Mouse (Mus musculus): Measurements from ENCODE around the gene Epha10. TPM values are rescaled to one million over a fixed set of nuclear protein-coding genes. Genes with fewer than 3 reads are reported as not detected.
A peak's percentile ranks its signal among the peaks of the same experiment; 100 is the strongest.
"Not testable (repeated sequence)": the region's sequence is repeated elsewhere in the genome, so short reads cannot be mapped to it uniquely, and the experiment has no call there.

Epha10 gene
- total RNA-seq, 2 experiments from 2014 or later, result not detected

- ATAC-seq (ENCODE audit: poor library complexity, severe bottlenecking), result no peak
Observed at GRCm38 (mm10) chr4:124893769-124894168, 13.1 kb downstream of the Epha10 start.

- ATAC-seq (ENCODE audit: poor library complexity, severe bottlenecking), result no peak
Observed at GRCm38 (mm10) chr4:124894508-124895428, 14.1 kb downstream of the Epha10 start.

- no peak for ATAC-seq (ENCODE audit: poor library complexity, severe bottlenecking)
Observed at GRCm38 (mm10) chr4:124898428-124898827, 17.7 kb downstream of the Epha10 start.

GRCm38 (mm10) chr4:124899906-124900305 is 19.2 kb downstream of the Epha10 start:
- ATAC-seq (ENCODE audit: poor library complexity, severe bottlenecking), result no peak

- ATAC-seq (ENCODE audit: poor library complexity, severe bottlenecking), result no peak
Observed at GRCm38 (mm10) chr4:124905417-124905816, 24.7 kb downstream of the Epha10 start.

GRCm38 (mm10) chr4:124905971-124906822 is 25.5 kb downstream of the Epha10 start:
- no peak for ATAC-seq (ENCODE audit: poor library complexity, severe bottlenecking)

GRCm38 (mm10) chr4:124928102-124928501 is 47.4 kb downstream of the Epha10 start:
- ATAC-seq (ENCODE audit: poor library complexity, severe bottlenecking), result no peak

GRCm38 (mm10) chr4:124936613-124937471 is 56.1 kb downstream of the Epha10 start, which contains the start of gene 9930104L06Rik:
9930104L06Rik (plus strand) TSS chr4:124937048.
- peak; percentile 99 for ATAC-seq (ENCODE audit: poor library complexity, severe bottlenecking)

- ATAC-seq (ENCODE audit: poor library complexity, severe bottlenecking), result not testable (repeated sequence)
Observed at GRCm38 (mm10) chr4:124939211-124939610, 58.5 kb downstream of the Epha10 start, which contains the start of gene Cdca8. Cdca8 (minus strand) TSS chr4:124939311.

- ATAC-seq (ENCODE audit: poor library complexity, severe bottlenecking), result peak; percentile 95
Observed at GRCm38 (mm10) chr4:124943022-124943421, 62.3 kb downstream of the Epha10 start.

- ATAC-seq (ENCODE audit: poor library complexity, severe bottlenecking), result no peak
Observed at GRCm38 (mm10) chr4:124943781-124944180, 63.1 kb downstream of the Epha10 start.

GRCm38 (mm10) chr4:124944961-124945360 is 64.3 kb downstream of the Epha10 start:
- ATAC-seq (ENCODE audit: poor library complexity, severe bottlenecking), result no peak

- ATAC-seq (ENCODE audit: poor library complexity, severe bottlenecking), result no peak
Observed at GRCm38 (mm10) chr4:124949488-124949887, 68.8 kb downstream of the Epha10 start.

GRCm38 (mm10) chr4:124950181-124951035 is 69.7 kb downstream of the Epha10 start:
- ATAC-seq (ENCODE audit: poor library complexity, severe bottlenecking), result no peak

GRCm38 (mm10) chr4:124951036-124951433 is 70.3 kb downstream of the Epha10 start:
- no peak for ATAC-seq (ENCODE audit: poor library complexity, severe bottlenecking)

- no peak for ATAC-seq (ENCODE audit: poor library complexity, severe bottlenecking)
Observed at GRCm38 (mm10) chr4:124953546-124953945, 72.8 kb downstream of the Epha10 start.

- ATAC-seq (ENCODE audit: poor library complexity, severe bottlenecking), result no peak
Observed at GRCm38 (mm10) chr4:124957284-124957683, 76.6 kb downstream of the Epha10 start.

GRCm38 (mm10) chr4:124959062-124959461 is 78.4 kb downstream of the Epha10 start:
- ATAC-seq (ENCODE audit: poor library complexity, severe bottlenecking), result no peak

GRCm38 (mm10) chr4:124960940-124961339 is 80.2 kb downstream of the Epha10 start:
- no peak for ATAC-seq (ENCODE audit: poor library complexity, severe bottlenecking)

Measured in megakaryocyte, adult 5-6 weeks (primary cell).